Mouse (Mus musculus): ENCODE data around the gene H1f0. TPM values are rescaled to one million over a fixed set of nuclear protein-coding genes. Genes with fewer than 3 reads are reported as not detected.

H1f0 gene
- polyA plus RNA-seq, 1 experiment from 2014 or later, result 183 TPM

DNA sequence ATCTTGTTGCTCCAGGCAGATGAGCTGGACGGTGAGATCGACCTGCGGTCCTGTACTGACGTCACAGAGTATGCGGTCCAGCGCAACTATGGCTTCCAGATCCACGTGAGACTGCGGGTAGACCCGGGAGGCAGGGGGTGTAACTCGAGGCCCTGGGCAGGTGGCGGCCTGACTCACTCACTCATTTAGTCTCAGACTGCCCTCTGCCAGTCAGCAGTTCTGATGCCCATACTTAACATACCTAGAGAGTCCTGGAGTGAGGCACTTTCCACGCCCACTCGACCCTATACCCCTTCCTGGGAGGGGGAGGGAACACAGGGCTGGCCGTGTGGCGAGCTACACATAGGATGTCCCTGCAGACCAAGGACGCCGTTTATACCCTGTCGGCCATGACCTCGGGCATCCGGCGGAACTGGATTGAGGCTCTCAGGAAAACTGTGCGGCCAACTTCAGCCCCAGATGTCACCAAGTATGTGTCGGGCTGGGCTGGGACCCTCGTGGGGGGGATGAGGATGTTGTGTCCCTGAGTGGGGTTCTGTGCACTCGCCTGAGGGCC lies 37.2 kb upstream of the H1f0 start:
- Histone ChIP-seq H3K27me3 (replicated peaks) (no peaks in the 10 kb centered on the region), H3K27ac (no peak overlapping the region), H3K4me2 (no peak overlapping the region), H3K36me3 (replicated peaks) (peaks cover 44% of the 10 kb centered on the region), H3K9ac (no peak overlapping the region), H3K4me3 (no peak overlapping the region), H3K9me3 (no peaks in the 10 kb centered on the region), H3K4me1 (peaks cover 17% of the 10 kb centered on the region; the same call in 1 of the 2 replicates)
- WGBS, result 96% methylated on average over 25 of the region's 25 CpGs
- ATAC-seq (replicated peaks), result no peak

DNA sequence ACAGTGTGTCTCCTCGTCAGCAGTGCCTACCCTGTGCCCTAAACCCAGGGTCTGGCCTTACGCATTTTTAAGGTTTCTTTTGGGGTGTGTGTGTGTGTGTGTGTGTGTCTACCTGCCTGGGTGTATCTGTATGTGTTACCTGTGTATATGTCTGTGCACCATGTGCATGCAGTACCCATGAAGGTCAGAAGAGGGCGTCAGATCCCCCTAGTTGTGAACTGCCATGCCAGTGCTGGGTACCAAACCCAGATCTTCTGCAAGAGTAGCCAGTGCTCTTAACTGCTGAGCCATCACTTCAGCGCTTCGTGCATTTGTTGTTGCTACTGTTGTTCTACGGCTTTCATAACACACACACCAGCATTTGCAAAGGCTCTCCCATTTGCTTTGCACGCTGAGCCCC lies 36.0 kb upstream of the H1f0 start:
- no peak overlapping the region for H3K27ac ChIP-seq
- peaks cover 13% of the 10 kb centered on the region; the same call in 1 of the 2 replicates for H3K4me1 ChIP-seq
- H3K9ac ChIP-seq, result no peak overlapping the region
- H3K4me2 ChIP-seq, result no peak overlapping the region
- no peak for ATAC-seq (replicated peaks)
- peaks cover 44% of the 10 kb centered on the region for H3K36me3 ChIP-seq (replicated peaks)
- H3K4me3 ChIP-seq, result no peak overlapping the region
- 94% methylated on average over 7 of the region's 7 CpGs for WGBS
- no peaks in the 10 kb centered on the region for H3K9me3 ChIP-seq
- H3K27me3 ChIP-seq (replicated peaks), result no peaks in the 10 kb centered on the region

DNA sequence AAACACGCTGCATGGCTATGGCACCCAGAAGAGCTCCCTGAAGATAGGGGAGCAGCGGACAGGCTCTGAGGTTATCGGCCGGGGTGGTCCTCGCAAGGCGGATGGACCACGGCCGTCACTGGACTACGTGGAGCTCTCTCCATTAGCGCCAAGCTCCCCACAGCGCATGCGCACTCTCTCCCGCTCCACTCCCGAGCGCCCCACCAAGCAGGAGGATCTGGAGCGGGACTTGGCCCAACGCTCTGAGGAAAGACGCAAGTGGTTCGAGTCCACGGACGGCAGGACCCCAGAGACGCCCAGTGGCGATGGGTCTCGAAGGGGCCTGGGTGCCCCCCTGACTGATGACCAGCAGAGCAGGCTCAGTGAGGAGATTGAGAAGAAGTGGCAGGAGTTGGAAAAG lies 35.3 kb upstream of the H1f0 start:
- Histone ChIP-seq H3K9me3 (no peaks in the 10 kb centered on the region), H3K4me2 (no peak overlapping the region), H3K36me3 (replicated peaks) (peaks cover 44% of the 10 kb centered on the region), H3K4me1 (peaks cover 9% of the 10 kb centered on the region; the same call in 1 of the 2 replicates), H3K27me3 (replicated peaks) (no peaks in the 10 kb centered on the region), H3K27ac (no peak overlapping the region), H3K4me3 (no peak overlapping the region), H3K9ac (no peak overlapping the region)
- WGBS, result 98% methylated on average over 24 of the region's 24 CpGs
- no peak for ATAC-seq (replicated peaks)

DNA sequence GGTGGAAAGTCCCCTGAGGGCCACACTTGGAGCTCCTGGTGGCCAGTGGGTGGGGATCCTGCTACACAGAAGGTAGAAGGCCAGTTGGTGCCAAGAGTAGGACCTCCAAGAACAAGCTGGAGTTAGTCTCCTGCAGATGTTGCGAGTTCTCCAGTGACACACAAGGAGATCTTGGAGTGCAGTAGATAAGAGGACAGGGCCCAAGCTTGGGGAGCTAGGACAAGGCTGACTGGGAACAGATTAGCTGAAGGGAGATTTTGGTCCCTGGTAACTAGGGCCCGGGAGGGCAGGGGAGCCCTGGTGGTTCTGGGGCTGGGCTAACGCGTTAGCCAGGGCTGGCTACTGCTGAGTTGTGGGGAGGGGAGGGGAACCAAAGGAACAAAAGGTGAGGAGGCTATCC lies 32.3 kb upstream of the H1f0 start:
- no peak overlapping the region for H3K4me3 ChIP-seq
- H3K36me3 ChIP-seq (replicated peaks), result peaks cover 38% of the 10 kb centered on the region
- no peaks in the 10 kb centered on the region for H3K9me3 ChIP-seq
- H3K27me3 ChIP-seq (replicated peaks), result no peaks in the 10 kb centered on the region
- no peaks in the 10 kb centered on the region for H3K4me1 ChIP-seq
- ATAC-seq (replicated peaks), result no peak
- 90% methylated on average over 4 of the region's 4 CpGs for WGBS
- H3K27ac ChIP-seq, result no peak overlapping the region
- no peak overlapping the region for H3K4me2 ChIP-seq
- no peak overlapping the region for H3K9ac ChIP-seq

DNA sequence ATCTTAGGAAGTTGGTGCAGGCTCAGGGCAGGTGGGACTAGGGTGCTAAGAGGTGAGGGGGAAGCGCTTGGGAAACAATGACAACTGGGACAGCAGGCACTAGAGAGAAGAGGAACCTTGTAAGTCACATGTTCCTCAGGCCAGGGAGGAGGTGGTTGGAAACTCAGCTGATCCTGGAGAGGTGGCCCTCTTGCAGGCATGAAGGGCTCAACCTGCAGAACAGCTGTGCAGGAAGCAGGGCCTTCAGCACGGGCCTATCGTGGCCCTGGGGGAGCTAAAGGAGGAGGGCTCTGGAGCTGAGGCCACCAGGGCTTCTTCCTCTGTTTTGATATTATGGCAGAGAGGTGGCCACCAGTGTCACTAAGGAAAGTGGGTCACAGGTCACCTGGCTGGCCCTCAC lies 31.6 kb upstream of the H1f0 start:
- no peak overlapping the region for H3K4me3 ChIP-seq
- H3K4me2 ChIP-seq, result no peak overlapping the region
- no peak overlapping the region for H3K27ac ChIP-seq
- no peaks in the 10 kb centered on the region for H3K27me3 ChIP-seq (replicated peaks)
- no peak overlapping the region for H3K9ac ChIP-seq
- 91% methylated on average over 3 of the region's 3 CpGs for WGBS
- H3K9me3 ChIP-seq, result no peaks in the 10 kb centered on the region
- no peak for ATAC-seq (replicated peaks)
- peaks cover 37% of the 10 kb centered on the region for H3K36me3 ChIP-seq (replicated peaks)
- no peaks in the 10 kb centered on the region for H3K4me1 ChIP-seq

DNA sequence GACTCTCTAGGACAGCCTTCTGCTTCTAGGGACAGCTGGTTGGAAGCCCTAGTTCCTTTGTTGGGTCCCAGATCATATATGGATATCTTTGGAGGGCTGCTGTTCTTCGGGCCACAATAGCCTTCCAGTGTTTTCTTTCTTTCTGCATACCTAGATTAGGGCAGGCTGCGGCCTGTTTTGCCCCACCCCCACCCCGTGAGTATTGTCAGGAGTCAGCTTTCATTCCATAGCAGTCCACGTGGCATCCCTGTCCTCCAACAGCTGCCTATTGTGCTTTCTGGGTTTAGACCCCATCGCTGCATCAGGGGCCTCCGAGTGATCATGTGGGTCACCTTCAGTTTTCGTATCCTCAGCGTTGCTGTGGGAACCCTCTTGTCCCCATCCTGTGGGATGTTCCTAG lies 29.9 kb upstream of the H1f0 start:
- Histone ChIP-seq H3K9me3 (no peaks in the 10 kb centered on the region), H3K4me3 (no peak overlapping the region), H3K9ac (no peak overlapping the region), H3K4me1 (no peaks in the 10 kb centered on the region), H3K36me3 (replicated peaks) (peaks cover 29% of the 10 kb centered on the region), H3K4me2 (no peak overlapping the region), H3K27me3 (replicated peaks) (no peaks in the 10 kb centered on the region), H3K27ac (no peak overlapping the region)
- no peak for ATAC-seq (replicated peaks)
- 59% methylated on average over 8 of the region's 8 CpGs for WGBS

DNA sequence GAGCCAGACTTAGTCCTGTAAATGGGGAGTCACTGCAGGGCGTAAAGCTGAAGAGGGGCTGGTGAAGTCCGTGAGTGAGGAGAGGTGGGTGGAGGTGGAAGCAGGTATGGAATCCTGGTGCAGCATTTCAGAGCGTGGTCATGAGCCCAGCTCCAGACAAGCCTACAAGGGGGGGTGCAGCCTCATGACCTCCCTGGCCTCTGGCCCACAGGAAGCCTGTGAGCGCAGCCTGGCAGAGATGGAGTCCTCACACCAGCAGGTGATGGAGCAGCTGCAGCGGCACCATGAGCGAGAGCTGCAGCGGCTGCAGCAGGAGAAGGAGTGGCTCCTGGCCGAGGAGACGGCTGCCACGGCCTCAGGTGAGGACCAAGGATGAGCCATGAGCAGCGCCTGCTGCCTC lies 28.7 kb upstream of the H1f0 start:
- H3K4me1 ChIP-seq, result no peaks in the 10 kb centered on the region
- H3K27me3 ChIP-seq (replicated peaks), result no peaks in the 10 kb centered on the region
- WGBS, result 90% methylated on average over 11 of the region's 11 CpGs
- no peak overlapping the region for H3K9ac ChIP-seq
- peaks cover 20% of the 10 kb centered on the region for H3K36me3 ChIP-seq (replicated peaks)
- H3K4me3 ChIP-seq, result no peak overlapping the region
- no peak overlapping the region for H3K4me2 ChIP-seq
- no peak overlapping the region for H3K27ac ChIP-seq
- no peak for ATAC-seq (replicated peaks)
- H3K9me3 ChIP-seq, result no peaks in the 10 kb centered on the region

DNA sequence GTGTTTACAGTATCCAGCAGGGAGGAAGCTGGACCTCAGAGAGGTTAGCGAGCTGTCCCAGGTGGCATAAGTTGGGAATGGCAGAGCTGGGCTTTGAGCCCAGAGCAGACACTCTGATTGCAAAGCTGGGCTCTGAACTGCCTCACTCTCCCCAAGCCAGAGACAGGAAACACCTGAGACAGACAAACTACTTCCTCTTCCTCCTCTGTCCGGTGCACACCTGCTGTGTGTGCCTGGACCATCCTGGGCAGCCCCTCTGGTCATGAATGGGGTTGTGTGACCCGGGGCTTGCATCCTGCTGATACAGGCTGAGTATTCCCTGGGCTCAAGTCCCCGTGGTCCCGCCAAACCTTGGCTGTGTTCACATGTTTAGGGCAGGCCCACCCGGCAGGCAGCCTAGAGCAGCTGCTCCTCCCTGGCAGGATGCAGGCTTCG lies 27.9 kb upstream of the H1f0 start:
- no peak overlapping the region for H3K4me2 ChIP-seq
- WGBS, result 84% methylated on average over 7 of the region's 7 CpGs
- H3K27ac ChIP-seq, result no peak overlapping the region
- H3K9ac ChIP-seq, result no peak overlapping the region
- H3K4me1 ChIP-seq, result no peaks in the 10 kb centered on the region
- no peaks in the 10 kb centered on the region for H3K27me3 ChIP-seq (replicated peaks)
- no peak overlapping the region for H3K4me3 ChIP-seq
- H3K9me3 ChIP-seq, result no peaks in the 10 kb centered on the region
- no peak for ATAC-seq (replicated peaks)
- peaks cover 17% of the 10 kb centered on the region for H3K36me3 ChIP-seq (replicated peaks)

DNA sequence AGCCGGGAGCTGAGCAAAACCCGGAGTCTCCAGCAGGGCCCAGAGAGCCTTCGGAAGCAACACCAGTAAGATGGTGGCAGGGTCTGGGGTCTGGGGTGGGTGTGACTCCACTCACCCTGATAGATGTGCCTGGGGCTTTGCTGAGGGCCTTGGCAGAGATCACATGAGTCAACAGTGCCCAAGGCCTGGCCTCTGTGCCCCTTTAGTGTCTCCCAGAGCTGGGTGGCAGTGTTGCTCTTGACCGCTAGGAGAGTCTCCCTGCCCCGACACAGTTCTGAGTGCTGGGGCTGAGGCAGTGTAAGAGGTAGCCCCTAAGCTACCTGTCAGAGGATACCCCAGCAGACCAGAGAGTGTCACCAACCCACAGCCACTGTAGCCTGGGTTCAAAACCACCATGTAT lies 26.7 kb upstream of the H1f0 start:
- Histone ChIP-seq H3K27me3 (replicated peaks) (no peaks in the 10 kb centered on the region), H3K36me3 (replicated peaks) (peaks cover 17% of the 10 kb centered on the region), H3K4me2 (no peak overlapping the region), H3K9ac (no peak overlapping the region), H3K4me3 (no peak overlapping the region), H3K9me3 (no peaks in the 10 kb centered on the region), H3K4me1 (no peaks in the 10 kb centered on the region), H3K27ac (no peak overlapping the region)
- no peak for ATAC-seq (replicated peaks)
- 94% methylated on average over 5 of the region's 5 CpGs for WGBS

DNA sequence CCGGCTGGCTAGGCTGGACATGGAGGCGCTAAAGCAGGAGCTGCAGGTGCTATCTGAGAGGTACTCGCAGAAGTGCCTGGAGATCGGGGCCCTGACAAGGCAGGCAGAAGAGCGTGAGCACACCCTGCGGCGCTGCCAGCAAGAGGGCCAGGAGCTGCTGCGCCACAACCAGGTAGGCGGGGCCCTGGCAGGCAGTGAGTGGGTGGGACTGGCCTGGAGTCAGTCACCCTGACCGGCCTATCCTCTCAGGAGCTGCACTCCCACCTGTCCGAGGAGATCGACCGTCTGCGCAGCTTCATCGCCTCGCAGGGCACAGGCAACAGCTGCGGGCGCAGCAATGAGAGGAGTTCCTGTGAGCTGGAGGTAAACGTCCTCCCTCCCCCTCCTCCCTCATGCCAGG lies 26.2 kb upstream of the H1f0 start:
- no peaks in the 10 kb centered on the region for H3K9me3 ChIP-seq
- H3K9ac ChIP-seq, result no peak overlapping the region
- no peaks in the 10 kb centered on the region for H3K27me3 ChIP-seq (replicated peaks)
- no peak overlapping the region for H3K27ac ChIP-seq
- ATAC-seq (replicated peaks), result no peak
- WGBS, result 69% methylated on average over 19 of the region's 19 CpGs
- no peak overlapping the region for H3K4me2 ChIP-seq
- H3K4me3 ChIP-seq, result no peak overlapping the region
- H3K4me1 ChIP-seq, result no peaks in the 10 kb centered on the region
- H3K36me3 ChIP-seq (replicated peaks), result peaks cover 17% of the 10 kb centered on the region

DNA sequence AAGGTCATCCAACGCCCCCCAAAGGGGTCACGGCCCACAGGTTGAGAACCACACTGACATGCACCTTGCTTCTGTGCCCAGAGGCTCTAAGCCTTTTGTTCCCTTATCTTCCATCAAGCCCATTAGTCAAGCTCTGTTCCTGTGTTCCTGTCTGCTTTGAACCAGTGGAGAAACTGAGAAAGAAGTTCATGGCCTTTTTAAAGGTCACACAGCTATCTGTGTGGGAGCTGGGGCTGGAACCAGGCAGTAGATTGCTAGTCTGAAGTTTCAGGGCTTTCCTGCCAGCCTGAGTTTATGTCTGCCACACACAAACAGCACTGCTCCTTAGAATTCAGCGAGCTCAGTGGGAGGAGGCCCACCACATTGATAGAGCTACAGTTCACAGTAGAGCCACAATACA lies 25.2 kb upstream of the H1f0 start:
- H3K4me1 ChIP-seq, result no peaks in the 10 kb centered on the region
- H3K9ac ChIP-seq, result no peak overlapping the region
- H3K27ac ChIP-seq, result no peak overlapping the region
- H3K27me3 ChIP-seq (replicated peaks), result no peaks in the 10 kb centered on the region
- H3K4me2 ChIP-seq, result no peak overlapping the region
- H3K4me3 ChIP-seq, result no peak overlapping the region
- no peaks in the 10 kb centered on the region for H3K9me3 ChIP-seq
- H3K36me3 ChIP-seq (replicated peaks), result peaks cover 17% of the 10 kb centered on the region
- no peak for ATAC-seq (replicated peaks)
- 86% methylated on average over 3 of the region's 3 CpGs for WGBS

DNA sequence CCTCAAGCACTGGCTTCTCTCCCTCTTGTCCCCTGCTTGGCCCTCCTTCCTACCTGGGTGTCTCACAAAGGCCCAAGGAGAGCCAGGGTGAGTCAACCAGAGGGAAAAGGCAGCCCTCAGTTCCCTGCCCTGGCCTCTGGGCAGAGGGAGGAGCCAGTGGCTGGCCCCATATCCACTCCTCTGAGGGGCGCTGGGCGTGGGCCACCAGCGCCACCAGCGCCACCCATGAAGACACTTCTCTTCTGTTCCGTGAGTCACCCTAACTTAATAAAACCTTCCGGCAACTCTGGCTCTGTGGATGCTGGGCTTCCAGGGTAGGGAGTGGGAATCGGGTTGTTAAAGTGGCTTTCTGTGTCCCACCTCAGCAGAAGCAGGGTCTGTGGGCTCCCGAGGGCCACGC lies 22.7 kb upstream of the H1f0 start:
- ATAC-seq (replicated peaks), result no peak
- H3K27ac ChIP-seq, result no peak overlapping the region
- no peak overlapping the region for H3K4me3 ChIP-seq
- no peak overlapping the region for H3K9ac ChIP-seq
- WGBS, result 94% methylated on average over 9 of the region's 9 CpGs
- no peaks in the 10 kb centered on the region for H3K27me3 ChIP-seq (replicated peaks)
- H3K9me3 ChIP-seq, result no peaks in the 10 kb centered on the region
- no peaks in the 10 kb centered on the region for H3K4me1 ChIP-seq
- H3K36me3 ChIP-seq (replicated peaks), result peaks cover 13% of the 10 kb centered on the region
- H3K4me2 ChIP-seq, result no peak overlapping the region

DNA sequence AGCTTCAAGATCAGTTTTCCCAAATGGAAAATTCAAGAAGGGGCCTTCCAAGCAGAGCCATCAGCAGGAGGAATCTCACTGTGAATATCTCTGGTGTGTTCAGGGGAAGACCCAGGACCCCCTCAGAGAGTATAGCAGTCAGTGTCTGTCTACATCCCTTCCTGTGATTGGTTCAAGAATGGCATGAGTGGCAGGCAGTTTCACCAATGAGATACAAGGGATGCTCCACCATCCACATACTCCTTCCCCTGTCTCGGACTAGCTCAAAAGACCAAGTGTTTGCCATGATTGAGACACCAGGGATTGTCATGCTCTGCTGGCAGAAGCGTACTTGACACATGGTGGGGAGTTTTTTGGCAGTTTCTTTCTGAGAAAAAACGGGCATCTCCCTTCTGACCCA lies 21.6 kb upstream of the H1f0 start:
- no peak for ATAC-seq (replicated peaks)
- 76% methylated on average over 3 of the region's 3 CpGs for WGBS
- H3K36me3 ChIP-seq (replicated peaks), result peaks cover 13% of the 10 kb centered on the region

More for the DNA sequence above, 21.6 kb upstream of the H1f0 start:
- no peak overlapping the region for H3K4me2 ChIP-seq
- H3K9me3 ChIP-seq, result no peaks in the 10 kb centered on the region
- no peaks in the 10 kb centered on the region for H3K27me3 ChIP-seq (replicated peaks)
- H3K4me3 ChIP-seq, result no peak overlapping the region
- no peaks in the 10 kb centered on the region for H3K4me1 ChIP-seq
- no peak overlapping the region for H3K27ac ChIP-seq
- H3K9ac ChIP-seq, result no peak overlapping the region
